ENCODE assay signal across 21 mouse cellular contexts in genomic region chr3:107387314-107388087, GRCm38 (mm10). TPM values are rescaled to one million over a fixed set of nuclear protein-coding genes. Genes with fewer than 3 reads are reported as not detected.
A peak's percentile ranks its signal among the peaks of the same experiment; 100 is the strongest.
DNase-seq lines count a peak whose midpoint lies in the region; ATAC-seq lines count a peak whose summit lies in the region.
"Had no signal": no experiment of that assay in that cellular context is flagged by ENCODE, and none has a peak within 500 bp of the region (broad histone marks: within the 10 kb centered on the region; RNA-seq: fewer than 3 reads in every experiment).

No protein-coding gene starts in this region.

- peak; percentile 86 for ATAC-seq in frontal cortex, adult (ENCODE audit: low TSS enrichment)
- ATAC-seq: activated CD4-positive, CD25-positive, alpha-beta regulatory T cell, adult 4 months; CD4-positive, CD25-positive, alpha-beta regulatory T cell, adult 4 months; forebrain, embryonic 13.5 days; forebrain, embryonic 15.5 days; forebrain, postnatal 0 days; Patski had no signal

- DNase-seq in frontal cortex, postnatal 10 days (ENCODE audit: low spot score in 2 of 2): no peak
- DNase-seq in right cerebral cortex, postnatal 10 days (ENCODE audit: low spot score in 2 of 2): peak; percentile 43 to 45
- no peak for DNase-seq in right cerebral cortex, adult 2 months (ENCODE audit: low spot score in 2 of 2)
- peak; percentile 59 for DNase-seq in brain, adult 2 months (ENCODE audit: low read depth, low spot score)
- no peak for DNase-seq in adrenal gland, postnatal 14 days
- DNase-seq in layer of hippocampus, adult 18-20 months (ENCODE audit: low spot score in 2 of 2): no peak
- DNase-seq: adrenal gland, adult 8-10 months; adrenal gland, postnatal 25 days; B cell, adult 2 months; cerebellum, adult 11-12 months; cerebellum, adult 2 months; cerebellum, adult 9-10 months; cerebellum, postnatal 10 days; cerebellum, postnatal 25 days; forebrain, postnatal 0 days had no signal

RNA-seq across cellular contexts. Expression of gene Rbm15, which starts 54.0 kb away (rescaled TPM):
- 37.3 and 41.1 TPM in 2 replicates for total RNA-seq in adrenal gland, postnatal 14 days (2021)
- 10 to 100 TPM; 26.2 to 27.1 TPM for total RNA-seq in layer of hippocampus, adult 18-20 months (2021)

Comparison
In these comparisons a context has a peak if more than half of its experiments do, and no peak if none do; other contexts are left out.
1. DNase-seq: peak in right cerebral cortex, postnatal 10 days (2 of 2) and brain, adult 2 months (single experiment); none in frontal cortex, postnatal 10 days (0 of 2), right cerebral cortex, adult 2 months (0 of 2), adrenal gland, postnatal 14 days (single experiment) and layer of hippocampus, adult 18-20 months (0 of 2).